Mouse (Mus musculus) hindbrain, embryonic 10.5 days (tissue): Measurements from ENCODE around the gene Map1a. TPM values are rescaled to one million over a fixed set of nuclear protein-coding genes. Genes with fewer than 3 reads are reported as not detected.

Source experiments
- DNase-seq: peaks from one replicate; pipeline ENCODE4 v3.0.0-alpha.2; 2017; ENCODE audit warnings: low spot score
- H3K27ac ChIP-seq: fragments of 300-500 bp; sonication (generic); 2 replicates; pipeline ENCODE4 v1.5.1; 2016; ENCODE audit warnings: mild to moderate bottlenecking, moderate library complexity
- H3K27me3 ChIP-seq: fragments of 300-500 bp; sonication (generic); 2 replicates; pipeline ENCODE4 v1.6.1; 2016; ENCODE audit warnings: mild to moderate bottlenecking; ENCODE audit not compliant: poor library complexity, insufficient read depth, severe bottlenecking
- H3K36me3 ChIP-seq: fragments of 300-500 bp; sonication (generic); 2 replicates; pipeline ENCODE4 v1.6.1; 2016; ENCODE audit warnings: mild to moderate bottlenecking, moderate library complexity
- H3K4me1 ChIP-seq: fragments of 300-500 bp; sonication (generic); replicated peaks from 2 replicates; pipeline ENCODE4 v1.6.1; 2016; ENCODE audit warnings: mild to moderate bottlenecking
- H3K4me3 ChIP-seq: fragments of 300-500 bp; sonication (generic); 2 replicates; pipeline ENCODE4 v1.5.1; 2016; ENCODE audit warnings: mild to moderate bottlenecking, moderate library complexity
- H3K9me3 ChIP-seq: fragments of 300-500 bp; sonication (generic); 2 replicates; pipeline ENCODE4 v1.6.1; 2016; ENCODE audit warnings: mild to moderate bottlenecking, moderate library complexity
- WGBS: fragments of 180-500 bp; shearing (Covaris S2); methylation state at CpG from one replicate; pipeline ENCODE4 v1.1.7; 2016; 5-methylcytosine and 5-hydroxymethylcytosine counted together
- polyA plus RNA-seq: library from polyadenylated mRNA; unstranded; fragments of >200 nt; fragmentation: Nextera tagmentation; extraction: Ambion mirVana; gene quantifications from 2 replicates; pipeline ENCODE4 v1.2.1, GENCODE M21; 2016

The Map1a gene
- polyA plus RNA-seq, 1 experiment from 2014 or later, result 15.0 TPM

DNA sequence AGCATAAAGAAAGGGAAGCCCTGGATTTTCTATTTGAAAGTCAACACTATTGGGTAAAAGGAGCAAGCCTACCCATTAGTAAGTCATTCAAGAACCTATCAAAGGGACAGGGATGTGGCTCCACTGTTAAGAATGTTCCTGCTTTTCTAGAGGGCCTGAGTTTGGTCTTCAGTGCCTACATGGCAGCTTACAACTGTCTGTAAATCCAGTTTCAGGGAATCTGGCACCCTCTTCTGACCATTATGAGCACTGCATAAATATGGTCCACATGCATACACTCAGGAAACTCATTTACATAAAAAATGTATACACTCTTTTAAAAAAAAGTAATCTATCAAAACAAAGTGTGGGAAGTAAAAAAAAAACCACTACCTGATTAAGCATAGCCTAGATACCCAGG, 49.7 kb downstream of the Map1a start:
- Histone ChIP-seq H3K27ac (no peak overlapping the region), H3K27me3 (no peaks in the 10 kb centered on the region), H3K4me1 (no peaks in the 10 kb centered on the region), H3K9me3 (no peaks in the 10 kb centered on the region), H3K36me3 (peaks cover 36% of the 10 kb centered on the region), H3K4me3 (no peak overlapping the region)
- DNase-seq, result no peak

DNA sequence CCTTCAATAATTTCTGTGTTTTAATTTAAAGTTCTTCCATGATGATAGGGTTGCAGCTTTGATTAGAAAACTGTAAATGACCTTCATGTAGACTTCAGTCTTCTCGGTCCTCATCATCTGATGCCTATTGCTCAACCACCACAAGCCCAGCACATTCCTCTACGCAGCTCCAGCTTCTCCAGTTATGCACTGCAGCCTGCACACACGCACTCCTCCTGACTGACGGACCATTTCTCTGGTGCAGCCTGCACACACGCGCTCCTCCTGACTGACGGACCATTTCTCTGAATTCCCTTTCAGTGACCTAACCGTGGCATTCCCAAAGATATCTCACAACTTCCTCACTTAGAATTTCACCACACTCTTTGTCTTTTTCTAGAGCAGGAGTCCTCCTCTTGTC, 63.8 kb downstream of the Map1a start:
- Histone ChIP-seq H3K9me3 (no peaks in the 10 kb centered on the region), H3K27ac (no peak overlapping the region), H3K4me1 (peaks cover 11% of the 10 kb centered on the region), H3K27me3 (peaks cover 16% of the 10 kb centered on the region), H3K36me3 (peaks cover 10% of the 10 kb centered on the region; the same call in 1 of the 2 replicates), H3K4me3 (no peak overlapping the region)
- DNase-seq, result no peak
- 72% methylated on average over 8 of the region's 8 CpGs for WGBS

GRCm38 (mm10) chr2:121354378-121354777, 65.0 kb downstream of the Map1a start:
- H3K4me1 ChIP-seq, result peaks cover 23% of the 10 kb centered on the region
- H3K36me3 ChIP-seq, result 0 out of 2 replicates have a peak, but pooled peaks cover 5% of the 10 kb centered on the region
- DNase-seq, result no peak
- H3K4me3 ChIP-seq, result peak overlapping the region; percentile 81
- H3K27me3 ChIP-seq, result peaks cover 29% of the 10 kb centered on the region
- H3K9me3 ChIP-seq, result no peaks in the 10 kb centered on the region
- H3K27ac ChIP-seq, result peak overlapping the region; percentile 94
- WGBS, result 5% methylated on average over 6 of the region's 6 CpGs

GRCm38 (mm10) chr2:121354820-121355592, 65.6 kb downstream of the Map1a start, which contains the start of gene Ppip5k1:
Gene Ppip5k1, minus strand, starts transcription at chr2:121355396.
- Histone ChIP-seq H3K4me3 (peak within 1 kb of the TSS; percentile 81), H3K9me3 (no peaks in the 10 kb centered on the region), H3K27ac (peak within 1 kb of the TSS; percentile 94), H3K4me1 (peaks cover 24% of the 10 kb centered on the region), H3K27me3 (peaks cover 34% of the 10 kb centered on the region), H3K36me3 (no peaks in the 10 kb centered on the region)
- DNase-seq, result peak; percentile 98
- under 1% methylated on average over 58 of the region's 58 CpGs for WGBS

DNA sequence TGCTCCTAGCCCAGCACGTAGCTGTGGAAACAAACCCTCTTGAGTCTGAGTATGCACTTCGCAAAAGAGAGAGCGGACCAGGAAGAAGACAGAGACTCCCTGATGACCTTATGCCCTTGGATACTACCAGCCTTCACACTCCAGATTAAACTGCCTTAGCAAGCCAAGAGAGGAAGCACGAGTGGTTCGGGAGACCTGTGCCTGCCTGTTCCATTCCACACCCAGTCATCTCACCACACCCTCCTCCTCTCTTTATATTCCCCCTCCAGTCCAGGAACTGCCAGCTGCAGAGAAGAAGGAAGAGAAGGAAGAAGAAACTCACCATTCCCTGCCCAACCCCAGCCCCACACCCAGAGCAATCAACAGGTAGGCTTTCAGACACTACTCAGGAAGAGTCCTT, 68.1 kb downstream of the Map1a start, which contains the start of gene Ckmt1:
TSS of gene Ckmt1 (plus strand) at position 221 of the 400 bp plus-strand sequence.
- Histone ChIP-seq H3K27ac (peak within 1 kb of the TSS; percentile 70), H3K36me3 (no peaks in the 10 kb centered on the region), H3K4me3 (peak within 1 kb of the TSS; percentile 49), H3K27me3 (peaks cover 38% of the 10 kb centered on the region), H3K9me3 (no peaks in the 10 kb centered on the region), H3K4me1 (peaks cover 24% of the 10 kb centered on the region)
- DNase-seq, result no peak
- WGBS, result 76% methylated on average over 5 of the region's 5 CpGs

GRCm38 (mm10) chr2:121357961-121358360, 68.6 kb downstream of the Map1a start:
- DNase-seq, result no peak
- 3% methylated on average over 4 of the region's 4 CpGs for WGBS
- Histone ChIP-seq H3K4me1 (peaks cover 24% of the 10 kb centered on the region), H3K9me3 (no peaks in the 10 kb centered on the region), H3K27ac (no peak overlapping the region), H3K36me3 (no peaks in the 10 kb centered on the region), H3K4me3 (peak overlapping the region; percentile 49), H3K27me3 (peaks cover 38% of the 10 kb centered on the region)

DNA sequence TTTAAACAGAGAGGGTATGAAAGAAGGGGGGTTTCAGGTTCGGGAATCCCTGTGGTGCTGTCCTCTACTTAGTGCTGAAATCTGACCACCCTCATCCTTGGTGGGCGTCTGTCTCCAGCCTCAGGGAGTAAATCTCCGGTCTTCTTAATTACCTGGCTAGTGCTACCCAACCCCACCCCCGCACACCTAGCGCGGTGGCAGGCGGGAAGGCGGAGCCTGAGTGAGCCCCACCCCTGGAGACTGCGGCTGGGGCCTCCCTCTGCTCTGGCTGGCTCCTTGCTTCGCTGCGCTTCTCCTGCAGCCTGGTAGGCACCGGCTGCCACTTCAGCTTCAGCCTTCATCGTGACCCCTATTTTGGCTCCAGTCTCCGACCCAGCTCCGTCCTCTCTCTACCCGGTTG, 69.0 kb downstream of the Map1a start:
- WGBS, result under 1% methylated on average over 16 of the region's 16 CpGs
- peak overlapping the region; percentile 49 for H3K4me3 ChIP-seq
- peaks cover 24% of the 10 kb centered on the region for H3K4me1 ChIP-seq
- H3K36me3 ChIP-seq, result no peaks in the 10 kb centered on the region
- DNase-seq, result peak; percentile 47
- peaks cover 38% of the 10 kb centered on the region for H3K27me3 ChIP-seq
- no peaks in the 10 kb centered on the region for H3K9me3 ChIP-seq
- peak overlapping the region; percentile 70 for H3K27ac ChIP-seq

- H3K9me3 ChIP-seq, result no peaks in the 10 kb centered on the region
- no peaks in the 10 kb centered on the region for H3K36me3 ChIP-seq
- no peak overlapping the region for H3K27ac ChIP-seq
- H3K4me3 ChIP-seq, result no peak overlapping the region
- peaks cover 38% of the 10 kb centered on the region for H3K27me3 ChIP-seq
- H3K4me1 ChIP-seq, result peaks cover 18% of the 10 kb centered on the region
- 54% methylated on average over 4 of the region's 4 CpGs for WGBS
- DNase-seq, result no peak
Observed at GRCm38 (mm10) chr2:121359461-121359860, 70.1 kb downstream of the Map1a start.

Other genes with a start within 250 kb of the Map1a start
- gene Tgm5, start 203.8 kb upstream of the Map1a start, polyA plus RNA-seq, result not detected in 2 replicates
- not detected in 2 replicates for gene Tgm7, start 179.8 kb upstream of the Map1a start, polyA plus RNA-seq
- 27.5 and 28.3 TPM in 2 replicates for gene Adal, start 149.2 kb upstream of the Map1a start, polyA plus RNA-seq
- 22.0 and 24.1 TPM in 2 replicates for gene Lcmt2, start 148.9 kb upstream of the Map1a start, polyA plus RNA-seq
- 67.6 and 83.2 TPM in 2 replicates for gene Tubgcp4, start 118.9 kb upstream of the Map1a start, polyA plus RNA-seq
- 11.8 and 13.6 TPM in 2 replicates for gene Zscan29, start 118.5 kb upstream of the Map1a start, polyA plus RNA-seq
- 121 and 123 TPM in 2 replicates for gene Trp53bp1, start 18.2 kb upstream of the Map1a start, polyA plus RNA-seq
- gene Ppip5k1, start 65.8 kb downstream of the Map1a start, polyA plus RNA-seq, result 10.4 and 10.7 TPM in 2 replicates
- gene Ckmt1, start 68.1 kb downstream of the Map1a start, polyA plus RNA-seq, result 5.1 and 6.7 TPM in 2 replicates
- not detected in 2 replicates for gene Strc, start 97.6 kb downstream of the Map1a start, polyA plus RNA-seq
- 498 and 605 TPM in 2 replicates for gene Pdia3, start 124.2 kb downstream of the Map1a start, polyA plus RNA-seq
- gene Catsper2, start 124.2 kb downstream of the Map1a start, polyA plus RNA-seq, result 1.6 and 3.0 TPM in 2 replicates
- gene Ell3, start 154.7 kb downstream of the Map1a start, polyA plus RNA-seq, result 3.3 and 6.5 TPM in 2 replicates
- gene Serf2, start 159.6 kb downstream of the Map1a start, polyA plus RNA-seq, result 502 and 520 TPM in 2 replicates
- gene Hypk, start 163.7 kb downstream of the Map1a start, polyA plus RNA-seq, result 110 and 135 TPM in 2 replicates
- 0.15 and 0.42 TPM in 2 replicates for gene Serinc4, start 167.2 kb downstream of the Map1a start, polyA plus RNA-seq
- 48.8 and 56.1 TPM in 2 replicates for gene Mfap1b, start 184.5 kb downstream of the Map1a start, polyA plus RNA-seq
- 21.2 and 27.2 TPM in 2 replicates for gene Mfap1a, start 217.1 kb downstream of the Map1a start, polyA plus RNA-seq
- gene Wdr76, start 217.1 kb downstream of the Map1a start, polyA plus RNA-seq, result 8.8 and 13.0 TPM in 2 replicates